Mouse (Mus musculus) liver, embryonic 12.5 days (tissue): ENCODE measurements around the gene Atp6v1b1. TPM values are rescaled to one million over a fixed set of nuclear protein-coding genes. Genes with fewer than 3 reads are reported as not detected.

Source experiments
- ATAC-seq: fragments of 200-750 bp; cut with Nextera tagmentation; 2 replicates; pipeline ENCODE4 v1.8.0; 2017; ENCODE audit warnings: moderate number of reproducible peaks, mild to moderate bottlenecking, moderate library complexity
- H3K27ac ChIP-seq: fragments of 300-500 bp; sonication (generic); 2 replicates; pipeline ENCODE4 v1.5.1; 2016; ENCODE audit warnings: mild to moderate bottlenecking
- H3K27me3 ChIP-seq: fragments of 300-500 bp; sonication (generic); replicated peaks from 2 replicates; pipeline ENCODE4 v1.6.1; 2016; ENCODE audit warnings: mild to moderate bottlenecking, moderate library complexity
- H3K36me3 ChIP-seq: fragments of 300-500 bp; sonication (generic); 2 replicates; pipeline ENCODE4 v1.6.1; 2016; ENCODE audit warnings: mild to moderate bottlenecking, moderate library complexity
- H3K4me1 ChIP-seq: fragments of 300-500 bp; sonication (generic); 2 replicates; pipeline ENCODE4 v1.6.1; 2016
- H3K4me2 ChIP-seq: fragments of 300-500 bp; sonication (generic); 2 replicates; pipeline ENCODE4 v1.6.1; 2016; ENCODE audit warnings: mild to moderate bottlenecking, moderate library complexity
- H3K4me3 ChIP-seq: fragments of 300-500 bp; sonication (generic); 2 replicates; pipeline ENCODE4 v1.5.1; 2016; ENCODE audit warnings: mild to moderate bottlenecking, moderate library complexity
- H3K9ac ChIP-seq: fragments of 300-500 bp; sonication (generic); 2 replicates; pipeline ENCODE4 v1.6.1; 2016; ENCODE audit warnings: mild to moderate bottlenecking, moderate library complexity
- H3K9me3 ChIP-seq: fragments of 300-500 bp; sonication (generic); replicated peaks from 2 replicates; pipeline ENCODE4 v1.6.1; 2016; ENCODE audit warnings: mild to moderate bottlenecking, moderate library complexity
- WGBS: fragments of 180-500 bp; shearing (Covaris S2); methylation state at CpG from one replicate; pipeline ENCODE4 v1.1.7; 2016; ENCODE audit not compliant: insufficient replicate concordance; 5-methylcytosine and 5-hydroxymethylcytosine counted together
- polyA plus RNA-seq: library from polyadenylated mRNA; unstranded; fragments of >200 nt; fragmentation: Nextera tagmentation; extraction: Ambion mirVana; gene quantifications from 2 replicates; pipeline ENCODE4 v1.2.1, GENCODE M21; 2016

Gene Atp6v1b1
- polyA plus RNA-seq, 1 experiment from 2014 or later: not detected

GRCm38 (mm10) chr6:83762344-83762743 is 19.6 kb downstream of the Atp6v1b1 start, which contains the start of gene Ankrd53:
Gene Ankrd53 (plus strand): TSS chr6:83762644.
- 32% methylated on average over 6 of the region's 6 CpGs for WGBS
- no peaks in the 10 kb centered on the region for H3K9me3 ChIP-seq

GRCm38 (mm10) chr6:83762880-83763431 is 20.2 kb downstream of the Atp6v1b1 start:
- H3K27me3 ChIP-seq: peaks cover 71% of the 10 kb centered on the region
- peaks cover 13% of the 10 kb centered on the region for H3K4me1 ChIP-seq

More at GRCm38 (mm10) chr6:83762344-83762743, 19.6 kb downstream of the Atp6v1b1 start, which contains the start of gene Ankrd53:
- H3K27ac ChIP-seq: no peak within 1 kb of the TSS
- H3K36me3 ChIP-seq: no peaks in the 10 kb centered on the region
- ATAC-seq: no peak
- H3K27me3 ChIP-seq: peaks cover 77% of the 10 kb centered on the region
- H3K4me3 ChIP-seq: peak within 1 kb of the TSS; percentile 30
- H3K9ac ChIP-seq: no peak within 1 kb of the TSS
- H3K4me2 ChIP-seq: peak within 1 kb of the TSS; percentile 63
- H3K4me1 ChIP-seq: peaks cover 15% of the 10 kb centered on the region

GRCm38 (mm10) chr6:83766982-83767381 is 24.2 kb downstream of the Atp6v1b1 start:
- no peak for ATAC-seq
- H3K4me3 ChIP-seq: no peak overlapping the region
- H3K27me3 ChIP-seq: peaks cover 32% of the 10 kb centered on the region
- peaks cover 9% of the 10 kb centered on the region for H3K4me1 ChIP-seq
- no peak overlapping the region for H3K27ac ChIP-seq
- no peaks in the 10 kb centered on the region for H3K9me3 ChIP-seq
- no peak overlapping the region for H3K4me2 ChIP-seq
- 63% methylated on average over 3 of the region's 3 CpGs for WGBS
- peaks cover 39% of the 10 kb centered on the region for H3K36me3 ChIP-seq
- H3K9ac ChIP-seq: no peak overlapping the region

More at GRCm38 (mm10) chr6:83762880-83763431, 20.2 kb downstream of the Atp6v1b1 start:
- no peak overlapping the region for H3K27ac ChIP-seq
- no peak overlapping the region for H3K9ac ChIP-seq
- no peaks in the 10 kb centered on the region for H3K9me3 ChIP-seq
- ATAC-seq: 0 out of 2 replicates have a peak, but pooled peaks have one; percentile 7
- WGBS: 6% methylated on average over 35 of the region's 35 CpGs
- H3K36me3 ChIP-seq: peaks cover 2% of the 10 kb centered on the region; the same call in 1 of the 2 replicates
- peak overlapping the region; percentile 30 for H3K4me3 ChIP-seq
- peak overlapping the region; percentile 63 for H3K4me2 ChIP-seq

GRCm38 (mm10) chr6:83768485-83768884 is 25.7 kb downstream of the Atp6v1b1 start:
- WGBS: 73% methylated on average over 5 of the region's 5 CpGs
- no peak overlapping the region for H3K9ac ChIP-seq
- peaks cover 54% of the 10 kb centered on the region for H3K36me3 ChIP-seq
- no peak overlapping the region for H3K4me2 ChIP-seq
- H3K9me3 ChIP-seq: no peaks in the 10 kb centered on the region
- no peak overlapping the region for H3K27ac ChIP-seq
- ATAC-seq: no peak
- H3K4me3 ChIP-seq: no peak overlapping the region
- peaks cover under 1% of the 10 kb centered on the region; the same call in 1 of the 2 replicates for H3K4me1 ChIP-seq
- peaks cover 17% of the 10 kb centered on the region for H3K27me3 ChIP-seq

GRCm38 (mm10) chr6:83774126-83774525 is 31.3 kb downstream of the Atp6v1b1 start:
- peak overlapping the region; percentile 93 for H3K4me2 ChIP-seq
- no peaks in the 10 kb centered on the region for H3K9me3 ChIP-seq
- H3K27me3 ChIP-seq: no peaks in the 10 kb centered on the region
- peak overlapping the region; percentile 95 for H3K4me3 ChIP-seq
- peak overlapping the region; percentile 86; the same call in 1 of the 2 replicates for H3K27ac ChIP-seq
- peaks cover 26% of the 10 kb centered on the region for H3K4me1 ChIP-seq
- peak overlapping the region; percentile 96 for H3K9ac ChIP-seq
- 62% methylated on average over 8 of the region's 9 CpGs for WGBS
- peaks cover 45% of the 10 kb centered on the region for H3K36me3 ChIP-seq
- no peak for ATAC-seq

- peak overlapping the region; percentile 96 for H3K9ac ChIP-seq
- peak overlapping the region; percentile 93 for H3K4me2 ChIP-seq
- ATAC-seq: peak; percentile 56
- no peaks in the 10 kb centered on the region for H3K27me3 ChIP-seq
- H3K36me3 ChIP-seq: peaks cover 37% of the 10 kb centered on the region
- peaks cover 26% of the 10 kb centered on the region for H3K4me1 ChIP-seq
- WGBS: 1% methylated on average over 14 of the region's 14 CpGs
- H3K27ac ChIP-seq: peak overlapping the region; percentile 86
- H3K9me3 ChIP-seq: no peaks in the 10 kb centered on the region
- peak overlapping the region; percentile 95 for H3K4me3 ChIP-seq
Measured at GRCm38 (mm10) chr6:83774781-83775563, 32.2 kb downstream of the Atp6v1b1 start.

- under 1% methylated on average over 45 of the region's 45 CpGs for WGBS
- Histone ChIP-seq H3K27ac (peak within 1 kb of the TSS; percentile 86), H3K4me1 (peaks cover 26% of the 10 kb centered on the region), H3K4me2 (peak within 1 kb of the TSS; percentile 93), H3K36me3 (peaks cover 31% of the 10 kb centered on the region), H3K27me3 (no peaks in the 10 kb centered on the region), H3K9me3 (no peaks in the 10 kb centered on the region), H3K9ac (peak within 1 kb of the TSS; percentile 96), H3K4me3 (peak within 1 kb of the TSS; percentile 95)
- peak; percentile 92 for ATAC-seq
Measured at GRCm38 (mm10) chr6:83775638-83776293, 33.0 kb downstream of the Atp6v1b1 start, which contains the start of gene Tex261. Gene Tex261 (minus strand): TSS chr6:83775813.

- Histone ChIP-seq H3K27me3 (0 out of 2 replicates have a peak, but pooled peaks cover 7% of the 10 kb centered on the region), H3K4me2 (no peak overlapping the region), H3K4me1 (peaks cover 26% of the 10 kb centered on the region), H3K36me3 (peaks cover 5% of the 10 kb centered on the region), H3K27ac (no peak overlapping the region), H3K9ac (no peak overlapping the region), H3K9me3 (no peaks in the 10 kb centered on the region), H3K4me3 (no peak overlapping the region)
- 70% methylated on average over 7 of the region's 7 CpGs for WGBS
- no peak for ATAC-seq
Measured at GRCm38 (mm10) chr6:83778306-83778705, 35.5 kb downstream of the Atp6v1b1 start.

- H3K27ac ChIP-seq: no peak overlapping the region
- peaks cover 19% of the 10 kb centered on the region for H3K4me1 ChIP-seq
- peak overlapping the region; percentile 14; the same call in 1 of the 2 replicates for H3K4me2 ChIP-seq
- H3K27me3 ChIP-seq: peaks cover 7% of the 10 kb centered on the region; the same call in 1 of the 2 replicates
- H3K9ac ChIP-seq: no peak overlapping the region
- no peak overlapping the region for H3K4me3 ChIP-seq
- 6% methylated on average over 5 of the region's 5 CpGs for WGBS
- H3K9me3 ChIP-seq: no peaks in the 10 kb centered on the region
- ATAC-seq: no peak
- no peaks in the 10 kb centered on the region for H3K36me3 ChIP-seq
Measured at GRCm38 (mm10) chr6:83779026-83779425, 36.2 kb downstream of the Atp6v1b1 start.

GRCm38 (mm10) chr6:83786426-83786825 is 43.6 kb downstream of the Atp6v1b1 start:
- Histone ChIP-seq H3K9ac (no peak overlapping the region), H3K27me3 (peaks cover 16% of the 10 kb centered on the region), H3K4me2 (no peak overlapping the region), H3K27ac (no peak overlapping the region), H3K4me1 (peaks cover 5% of the 10 kb centered on the region), H3K4me3 (no peak overlapping the region), H3K36me3 (no peaks in the 10 kb centered on the region), H3K9me3 (no peaks in the 10 kb centered on the region)
- 58% methylated on average over 3 of the region's 3 CpGs for WGBS
- ATAC-seq: no peak

GRCm38 (mm10) chr6:83788554-83788953 is 45.8 kb downstream of the Atp6v1b1 start:
- H3K4me1 ChIP-seq: peaks cover 9% of the 10 kb centered on the region
- no peak overlapping the region for H3K27ac ChIP-seq
- no peak overlapping the region for H3K4me3 ChIP-seq
- no peaks in the 10 kb centered on the region for H3K9me3 ChIP-seq
- H3K4me2 ChIP-seq: no peak overlapping the region
- H3K27me3 ChIP-seq: peaks cover 9% of the 10 kb centered on the region
- no peaks in the 10 kb centered on the region for H3K36me3 ChIP-seq
- no peak for ATAC-seq
- no peak overlapping the region for H3K9ac ChIP-seq
- WGBS: 76% methylated on average over 7 of the region's 7 CpGs
